8 mouse cellular contexts compared by ENCODE assay signal in genomic region chr9:65162711-65163639, GRCm38 (mm10). TPM values are rescaled to one million over a fixed set of nuclear protein-coding genes. Genes with fewer than 3 reads are reported as not detected.
DNase-seq lines count a peak whose midpoint lies in the region; ATAC-seq and TF ChIP-seq lines count a peak whose summit lies in the region.

No protein-coding gene starts in this region.

- peak; percentile 80 for ATAC-seq in hindbrain, embryonic 16.5 days
- peak; percentile 93 for ATAC-seq in midbrain, embryonic 13.5 days

- peak; percentile 48 for DNase-seq in gastrocnemius, adult 2 months
- no peak for DNase-seq in gastrocnemius, postnatal 36 days
- peak; percentile 21 for DNase-seq in right cerebral cortex, adult 18-20 months
- no peak for DNase-seq in right cerebral cortex, postnatal 36 days (ENCODE audit: low spot score in 2 of 2)
- no peak for DNase-seq in spleen, postnatal 10 days (ENCODE audit: low spot score in 2 of 2)
- no peak for DNase-seq in cerebellum, adult 8-10 months

- peak overlapping the region; percentile 71 for H3K9ac ChIP-seq in hindbrain, embryonic 16.5 days (ENCODE audit: low read depth, low read length)
- H3K9ac ChIP-seq in midbrain, embryonic 13.5 days (replicated peaks) = peak overlapping the region; percentile 69

- peak overlapping the region; percentile 66 for H3K4me3 ChIP-seq in gastrocnemius, adult 2 months
- peak overlapping the region; percentile 57 for H3K4me3 ChIP-seq in hindbrain, embryonic 16.5 days (ENCODE audit: low read length)
- H3K4me3 ChIP-seq in midbrain, embryonic 13.5 days (replicated peaks) = peak overlapping the region; percentile 43

- H3K36me3 ChIP-seq in hindbrain, embryonic 16.5 days (ENCODE audit: control insufficient read depth, insufficient read depth, low read length) = no peaks in the 10 kb centered on the region
- H3K36me3 ChIP-seq in midbrain, embryonic 13.5 days = peaks cover 4% of the 10 kb centered on the region; the same call in 1 of the 2 replicates

- H3K4me1 ChIP-seq in hindbrain, embryonic 16.5 days (ENCODE audit: control insufficient read depth, insufficient read depth, low read depth, low read length) = peaks cover 16% of the 10 kb centered on the region
- peaks cover 80% of the 10 kb centered on the region for H3K4me1 ChIP-seq in midbrain, embryonic 13.5 days (replicated peaks)

- intact Hi-C loops in gastrocnemius, adult 2 months (cut with DNase I) = no loop called here
- intact Hi-C loops in gastrocnemius, postnatal 36 days (cut with DNase I) = no loop called here

- H3K27me3 ChIP-seq in hindbrain, embryonic 16.5 days (replicated peaks; ENCODE audit: control insufficient read depth, insufficient read depth, low read length) = no peaks in the 10 kb centered on the region; the same call in 1 of the 2 replicates
- no peaks in the 10 kb centered on the region for H3K27me3 ChIP-seq in midbrain, embryonic 13.5 days

- no peak for TF ChIP-seq CTCF in gastrocnemius, adult 2 months (IDR thresholded peaks at IDR 0.05)

- H3K4me2 ChIP-seq in hindbrain, embryonic 16.5 days (ENCODE audit: low read length) = peak overlapping the region; percentile 92
- H3K4me2 ChIP-seq in midbrain, embryonic 13.5 days (replicated peaks) = peak overlapping the region; percentile 76

- H3K27ac ChIP-seq in gastrocnemius, adult 2 months = no peak overlapping the region
- peak overlapping the region; percentile 55 for H3K27ac ChIP-seq in hindbrain, embryonic 16.5 days (ENCODE audit: low read depth, low read length)
- peak overlapping the region; percentile 95 for H3K27ac ChIP-seq in midbrain, embryonic 13.5 days

- 1% methylated on average over 46 of the region's 69 CpGs for WGBS in hindbrain, embryonic 16.5 days
- under 1% methylated on average over 54 of the region's 69 CpGs for WGBS in midbrain, embryonic 13.5 days

- H3K9me3 ChIP-seq in hindbrain, embryonic 16.5 days (ENCODE audit: control insufficient read depth, low read length) = no peaks in the 10 kb centered on the region
- no peaks in the 10 kb centered on the region for H3K9me3 ChIP-seq in midbrain, embryonic 13.5 days

RNA-seq across cellular contexts. Expression of gene Igdcc3, which starts 22.0 kb away (rescaled TPM):
- under 1 TPM; 0.17 to 0.18 TPM for total RNA-seq in gastrocnemius, adult 2 months (2021)
- under 1 TPM; 0.10 to 0.26 TPM for total RNA-seq in gastrocnemius, postnatal 36 days (2021)
- polyA plus RNA-seq in hindbrain, embryonic 16.5 days (2015; fragmentation: Nextera tagmentation; extraction: Ambion mirVana) = 4.4 and 9.0 TPM in 2 replicates
- 23.5 and 25.2 TPM in 2 replicates for polyA plus RNA-seq in midbrain, embryonic 13.5 days (2015; fragmentation: Nextera tagmentation; extraction: Ambion mirVana)

RNA-seq across cellular contexts. Expression of gene Parp16, which starts 32.2 kb away (rescaled TPM):
- 1 to 10 TPM; 3.6 to 3.9 TPM for total RNA-seq in gastrocnemius, adult 2 months (2021)
- total RNA-seq in gastrocnemius, postnatal 36 days (2021) = 1 to 10 TPM; 3.4 to 4.0 TPM
- polyA plus RNA-seq in hindbrain, embryonic 16.5 days (2015; fragmentation: Nextera tagmentation; extraction: Ambion mirVana) = 7.7 and 8.3 TPM in 2 replicates
- 4.8 and 5.6 TPM in 2 replicates for polyA plus RNA-seq in midbrain, embryonic 13.5 days (2015; fragmentation: Nextera tagmentation; extraction: Ambion mirVana)

Comparison
In these comparisons a context has a peak if more than half of its experiments do, and no peak if none do; other contexts are left out.
1. DNase-seq: peak in gastrocnemius, adult 2 months (single experiment) and right cerebral cortex, adult 18-20 months (single experiment); none in gastrocnemius, postnatal 36 days (0 of 2), right cerebral cortex, postnatal 36 days (0 of 2), spleen, postnatal 10 days (0 of 2) and cerebellum, adult 8-10 months (single experiment).
2. Peak in every context shown above with its lines, with median percentiles within 50 percentile points of each other: H3K4me3 ChIP-seq.